Mouse (Mus musculus) central nervous system, embryonic 18 days (tissue): ENCODE measurements around the gene Mefv. TPM values are rescaled to one million over a fixed set of nuclear protein-coding genes. Genes with fewer than 3 reads are reported as not detected.

Source experiments
- polyA plus RNA-seq: library from polyadenylated mRNA; depleted of rRNA; stranded (reverse); fragments of >200 nt; gene quantifications from 2 replicates; pipeline ENCODE4 v1.2.3, GENCODE M21; 2012; rRNA removed

The Mefv gene
- 0.01 TPM in 1 of 2 replicates, not detected in the other for polyA plus RNA-seq

DNA sequence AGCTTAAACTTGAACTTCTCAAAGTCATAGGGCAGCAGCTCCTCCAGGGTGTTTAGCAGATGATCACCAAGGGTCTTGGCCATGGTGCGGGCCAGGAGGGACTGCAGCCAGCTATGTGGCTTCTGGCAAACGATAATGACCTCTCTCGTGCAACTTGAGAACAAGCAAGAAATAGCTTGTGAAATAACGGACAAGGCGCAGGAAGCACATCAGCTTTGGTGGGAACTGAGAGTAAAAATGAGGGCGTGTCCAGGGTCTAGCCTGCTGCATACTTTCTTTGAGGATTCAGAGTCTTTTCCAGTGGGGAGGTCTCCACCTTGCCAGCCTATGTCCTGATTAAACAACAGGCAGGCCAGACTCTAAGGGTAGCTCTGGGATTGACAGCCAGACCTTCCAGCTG lies at the start of gene Mefv:
TSS of gene Mefv (minus strand) at position 118 of the 400 bp plus-strand sequence.

DNA sequence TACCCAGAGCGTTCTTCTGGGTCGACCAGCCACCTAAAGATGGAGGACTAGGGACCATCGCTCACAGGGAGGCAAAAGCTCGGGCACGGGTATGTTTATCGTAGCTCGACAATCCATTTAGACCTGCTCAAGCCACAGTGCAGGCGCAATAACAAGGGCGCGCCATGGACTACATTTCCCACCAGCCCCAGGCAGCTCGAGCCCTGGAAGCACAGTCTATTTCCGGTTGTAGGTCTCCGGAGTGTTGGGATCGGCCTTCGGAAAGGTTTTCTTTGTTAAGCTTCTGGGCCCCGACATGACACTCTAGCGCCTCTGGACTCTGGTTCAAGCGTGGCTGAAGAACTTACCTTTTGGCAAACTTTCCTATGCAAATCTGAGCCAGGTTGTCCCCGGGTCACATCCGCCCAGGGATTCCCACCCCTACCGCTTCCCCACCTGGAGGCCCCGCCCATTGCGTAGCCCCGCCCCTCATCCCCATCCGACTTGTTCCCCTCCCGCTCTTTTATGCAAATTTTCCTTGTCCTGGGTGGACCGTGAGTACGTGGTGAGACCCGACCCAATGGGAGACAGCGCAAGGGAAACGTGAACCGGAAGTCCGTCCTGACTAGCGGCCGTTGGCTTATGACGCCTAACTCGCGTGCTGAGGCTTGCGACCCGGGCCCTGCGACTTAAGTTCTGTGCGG lies 25.7 kb upstream of the Mefv start, which contains the start of gene Zfp263:
TSS of gene Zfp263 (plus strand) at position 591 of the 683 bp plus-strand sequence.

Other genes starting within 250 kb of the Mefv start
- not detected in 2 replicates for gene Olfr161, start 127.1 kb downstream of the Mefv start, polyA plus RNA-seq
- gene Zfp263, start 26.0 kb upstream of the Mefv start, polyA plus RNA-seq: 19.6 and 19.8 TPM in 2 replicates
- not detected in 2 replicates for gene Olfr15, start 112.8 kb upstream of the Mefv start, polyA plus RNA-seq
- gene Zfp174, start 129.2 kb upstream of the Mefv start, polyA plus RNA-seq: 4.3 and 4.8 TPM in 2 replicates
- gene Naa60, start 154.3 kb upstream of the Mefv start, polyA plus RNA-seq: 71.9 and 76.3 TPM in 2 replicates
- 16.4 and 16.7 TPM in 2 replicates for gene Zfp597, start 166.5 kb upstream of the Mefv start, polyA plus RNA-seq
- gene Gm20695, start 166.6 kb upstream of the Mefv start, polyA plus RNA-seq: 0.48 and 0.54 TPM in 2 replicates
- 10.3 and 12.0 TPM in 2 replicates for gene 1700037C18Rik, start 190.6 kb upstream of the Mefv start, polyA plus RNA-seq
- gene Cluap1, start 190.7 kb upstream of the Mefv start, polyA plus RNA-seq: 41.1 and 42.7 TPM in 2 replicates